Mouse (Mus musculus) lung, adult 2 months (tissue): ENCODE measurements at regions not wholly inside any gene's neighbourhood (a gene's known extent, or its start where the extent isn't known, plus 50 kb on each side); places are given as distances from the start of the nearest gene placed in this dataset.

Source experiments
- CTCF ChIP-seq: fragments of 200-500 bp; IDR thresholded peaks from 2 replicates; pipeline ENCODE4 v1.5.1; 2011; ENCODE audit warnings: mild to moderate bottlenecking, low read length, control low read depth; ENCODE audit not compliant: insufficient read depth
- POLR2A ChIP-seq: fragments of 200-500 bp; IDR thresholded peaks from 2 replicates; pipeline ENCODE4 v1.6.1; 2011; ENCODE audit warnings: low read depth, mild to moderate bottlenecking, control low read depth, low read length, borderline replicate concordance; ENCODE audit errors: extremely low read depth

- no peak for TF ChIP-seq CTCF
- TF ChIP-seq POLR2A: no peak
These were observed 207.7 kb downstream of the Ttc32 start for GRCm38 (mm10) chr12:9237538-9237937.
